Mouse (Mus musculus): Measurements from ENCODE around the gene Cpa4. TPM values are rescaled to one million over a fixed set of nuclear protein-coding genes. Genes with fewer than 3 reads are reported as not detected.

The Cpa4 gene
- polyA plus RNA-seq, 1 experiment from 2014 or later, result not detected

GRCm38 (mm10) chr6:30638674-30639268 is 70.6 kb downstream of the Cpa4 start, which contains the start of gene Cpa1:
TSS of gene Cpa1 (plus strand) at chr6:30639218.
- Histone ChIP-seq H3K4me1 (ENCODE audit: insufficient read depth) (no peaks in the 10 kb centered on the region; the same call in 1 of the 2 replicates), H3K4me2 (ENCODE audit: low read depth, low read length) (no peak within 1 kb of the TSS), H3K9ac (replicated peaks) (no peak within 1 kb of the TSS), H3K9me3 (ENCODE audit: low read length) (no peaks in the 10 kb centered on the region), H3K27ac (ENCODE audit: low read depth) (no peak within 1 kb of the TSS), H3K4me3 (ENCODE audit: low read depth, low read length) (no peak within 1 kb of the TSS), H3K27me3 (ENCODE audit: insufficient read depth, low read length) (no peaks in the 10 kb centered on the region), H3K36me3 (replicated peaks; ENCODE audit: insufficient read depth, low read length) (no peaks in the 10 kb centered on the region)
- ATAC-seq (no peak), DNase-seq (no peak)
- TF ChIP-seq EP300 (IDR thresholded peaks at IDR 0.05; ENCODE audit: low read depth), result no peak
- TF ChIP-seq CTCF (IDR thresholded peaks at IDR 0.05; ENCODE audit: low read depth), result no peak
- WGBS (ENCODE audit: insufficient replicate concordance), result 54% methylated on average over 5 of the region's 5 CpGs

Other genes starting within 250 kb of the Cpa4 start
- 12.5 and 14.4 TPM in 2 replicates for gene Zc3hc1, start 177.3 kb upstream of the Cpa4 start, polyA plus RNA-seq (2015; fragmentation: Nextera tagmentation; extraction: Ambion mirVana)
- gene Klhdc10, start 166.5 kb upstream of the Cpa4 start, polyA plus RNA-seq (2015; fragmentation: Nextera tagmentation; extraction: Ambion mirVana), result 6.4 and 6.9 TPM in 2 replicates
- 10.8 and 12.6 TPM in 2 replicates for gene Tmem209, start 58.6 kb upstream of the Cpa4 start, polyA plus RNA-seq (2015; fragmentation: Nextera tagmentation; extraction: Ambion mirVana)
- not detected in 2 replicates for gene Ssmem1, start 58.5 kb upstream of the Cpa4 start, polyA plus RNA-seq (2015; fragmentation: Nextera tagmentation; extraction: Ambion mirVana)
- 0.63 and 2.1 TPM in 2 replicates for gene Cpa2, start 26.8 kb upstream of the Cpa4 start, polyA plus RNA-seq (2015; fragmentation: Nextera tagmentation; extraction: Ambion mirVana)
- not detected in 2 replicates for gene Cpa5, start 42.6 kb downstream of the Cpa4 start, polyA plus RNA-seq (2015; fragmentation: Nextera tagmentation; extraction: Ambion mirVana)
- 0.15 and 2.7 TPM in 2 replicates for gene Cpa1, start 70.8 kb downstream of the Cpa4 start, polyA plus RNA-seq (2015; fragmentation: Nextera tagmentation; extraction: Ambion mirVana)
- gene Cep41, start 125.4 kb downstream of the Cpa4 start, polyA plus RNA-seq (2015; fragmentation: Nextera tagmentation; extraction: Ambion mirVana), result 2.8 TPM in 2 replicates
- 117 and 119 TPM in 2 replicates for gene Mest, start 155.2 kb downstream of the Cpa4 start, polyA plus RNA-seq (2015; fragmentation: Nextera tagmentation; extraction: Ambion mirVana)

Data from liver, postnatal 0 days (tissue).